Mouse (Mus musculus): ENCODE data around the gene Cryba4. TPM values are rescaled to one million over a fixed set of nuclear protein-coding genes. Genes with fewer than 3 reads are reported as not detected.

Cryba4 gene
- polyA plus RNA-seq, 1 experiment from 2014 or later = 2.0 TPM

GRCm38 (mm10) chr5:112220203-112220602 is 32.1 kb downstream of the Cryba4 start:
- no peak overlapping the region for H3K4me3 ChIP-seq
- 0 out of 2 replicates have a peak overlapping the region, but pooled peaks have one; percentile 21 for H3K4me2 ChIP-seq (replicated peaks)
- H3K27me3 ChIP-seq = no peaks in the 10 kb centered on the region
- WGBS = 89% methylated on average over 8 of the region's 8 CpGs
- H3K9me3 ChIP-seq = no peaks in the 10 kb centered on the region
- H3K36me3 ChIP-seq = peaks cover 73% of the 10 kb centered on the region
- H3K27ac ChIP-seq (replicated peaks) = peak overlapping the region; percentile 90
- H3K9ac ChIP-seq (replicated peaks) = peak overlapping the region; percentile 31; the same call in 1 of the 2 replicates
- peaks cover 96% of the 10 kb centered on the region for H3K4me1 ChIP-seq
- ATAC-seq (ENCODE audit: low FRiP score, low read depth) = no peak

- Histone ChIP-seq H3K4me3 (no peak overlapping the region), H3K27me3 (no peaks in the 10 kb centered on the region), H3K36me3 (peaks cover 66% of the 10 kb centered on the region), H3K4me1 (peaks cover 96% of the 10 kb centered on the region), H3K27ac (replicated peaks) (peak overlapping the region; percentile 90), H3K4me2 (replicated peaks) (no peak overlapping the region), H3K9me3 (no peaks in the 10 kb centered on the region), H3K9ac (replicated peaks) (peak overlapping the region; percentile 31; the same call in 1 of the 2 replicates)
- WGBS = 36% methylated on average over 1 of the region's 1 CpGs
- ATAC-seq (ENCODE audit: low FRiP score, low read depth) = no peak
These were observed 32.9 kb downstream of the Cryba4 start for GRCm38 (mm10) chr5:112219398-112219797.

- 68% methylated on average over 4 of the region's 4 CpGs for whole genome bisulfite sequencing
- Histone ChIP-seq H3K27ac (replicated peaks) (peak overlapping the region; percentile 90), H3K36me3 (peaks cover 60% of the 10 kb centered on the region), H3K4me2 (replicated peaks) (no peak overlapping the region), H3K4me3 (no peak overlapping the region), H3K4me1 (peaks cover 97% of the 10 kb centered on the region), H3K27me3 (no peaks in the 10 kb centered on the region), H3K9me3 (no peaks in the 10 kb centered on the region), H3K9ac (replicated peaks) (0 out of 2 replicates have a peak overlapping the region, but pooled peaks have one; percentile 31)
- ATAC-seq (ENCODE audit: low FRiP score, low read depth) = no peak
These were observed 33.6 kb downstream of the Cryba4 start for GRCm38 (mm10) chr5:112218679-112219078.

- Histone ChIP-seq H3K9ac (replicated peaks) (peak overlapping the region; percentile 61), H3K9me3 (no peaks in the 10 kb centered on the region), H3K4me2 (replicated peaks) (no peak overlapping the region), H3K27ac (replicated peaks) (peak overlapping the region; percentile 90), H3K36me3 (peaks cover 45% of the 10 kb centered on the region), H3K4me1 (peaks cover 93% of the 10 kb centered on the region), H3K4me3 (no peak overlapping the region), H3K27me3 (no peaks in the 10 kb centered on the region)
- ATAC-seq (ENCODE audit: low FRiP score, low read depth) = no peak
- WGBS = 46% methylated on average over 22 of the region's 22 CpGs
These were observed 35.3 kb downstream of the Cryba4 start for GRCm38 (mm10) chr5:112217031-112217430.

GRCm38 (mm10) chr5:112216335-112216734 is 36.0 kb downstream of the Cryba4 start:
- peak overlapping the region; percentile 90 for H3K27ac ChIP-seq (replicated peaks)
- no peaks in the 10 kb centered on the region for H3K27me3 ChIP-seq
- peaks cover 38% of the 10 kb centered on the region for H3K36me3 ChIP-seq
- no peaks in the 10 kb centered on the region for H3K9me3 ChIP-seq
- peak overlapping the region; percentile 37 for H3K9ac ChIP-seq (replicated peaks)
- H3K4me3 ChIP-seq = no peak overlapping the region
- no peak for ATAC-seq (ENCODE audit: low FRiP score, low read depth)
- 46% methylated on average over 7 of the region's 7 CpGs for WGBS
- H3K4me2 ChIP-seq (replicated peaks) = no peak overlapping the region
- H3K4me1 ChIP-seq = peaks cover 88% of the 10 kb centered on the region

- H3K4me3 ChIP-seq = 0 out of 2 replicates have a peak overlapping the region, but pooled peaks have one; percentile 9
- 15% methylated on average over 9 of the region's 9 CpGs for WGBS
- no peak for ATAC-seq (ENCODE audit: low FRiP score, low read depth)
- no peaks in the 10 kb centered on the region for H3K27me3 ChIP-seq
- H3K4me1 ChIP-seq = peaks cover 83% of the 10 kb centered on the region
- H3K36me3 ChIP-seq = peaks cover 33% of the 10 kb centered on the region
- H3K27ac ChIP-seq (replicated peaks) = peak overlapping the region; percentile 90
- peak overlapping the region; percentile 27 for H3K4me2 ChIP-seq (replicated peaks)
- H3K9ac ChIP-seq (replicated peaks) = peak overlapping the region; percentile 34; the same call in 1 of the 2 replicates
- H3K9me3 ChIP-seq = no peaks in the 10 kb centered on the region
These were observed 36.5 kb downstream of the Cryba4 start for GRCm38 (mm10) chr5:112215801-112216251.

GRCm38 (mm10) chr5:112215291-112215751 is 37.0 kb downstream of the Cryba4 start:
- ATAC-seq (ENCODE audit: low FRiP score, low read depth) = peak; percentile 8; the same call in 1 of the 2 replicates
- Histone ChIP-seq H3K4me1 (peaks cover 78% of the 10 kb centered on the region), H3K9me3 (no peaks in the 10 kb centered on the region), H3K4me2 (replicated peaks) (peak overlapping the region; percentile 27), H3K4me3 (peak overlapping the region; percentile 9; the same call in 1 of the 2 replicates), H3K9ac (replicated peaks) (peak overlapping the region; percentile 34; the same call in 1 of the 2 replicates), H3K36me3 (peaks cover 28% of the 10 kb centered on the region), H3K27me3 (no peaks in the 10 kb centered on the region), H3K27ac (replicated peaks) (peak overlapping the region; percentile 90)
- WGBS = 3% methylated on average over 12 of the region's 12 CpGs

GRCm38 (mm10) chr5:112214419-112214818 is 37.9 kb downstream of the Cryba4 start:
- H3K27me3 ChIP-seq = no peaks in the 10 kb centered on the region
- peak; percentile 18 for ATAC-seq (ENCODE audit: low FRiP score, low read depth)
- 2% methylated on average over 10 of the region's 10 CpGs for WGBS
- H3K4me3 ChIP-seq = no peak overlapping the region
- H3K9me3 ChIP-seq = no peaks in the 10 kb centered on the region
- 0 out of 2 replicates have a peak overlapping the region, but pooled peaks have one; percentile 46 for H3K9ac ChIP-seq (replicated peaks)
- H3K36me3 ChIP-seq = peaks cover 19% of the 10 kb centered on the region
- 0 out of 2 replicates have a peak overlapping the region, but pooled peaks have one; percentile 22 for H3K4me2 ChIP-seq (replicated peaks)
- H3K4me1 ChIP-seq = peaks cover 69% of the 10 kb centered on the region
- H3K27ac ChIP-seq (replicated peaks) = peak overlapping the region; percentile 90

GRCm38 (mm10) chr5:112213331-112214240 is 38.7 kb downstream of the Cryba4 start:
- peak; percentile 67 for ATAC-seq (ENCODE audit: low FRiP score, low read depth)
- no peaks in the 10 kb centered on the region; the same call in 1 of the 2 replicates for H3K27me3 ChIP-seq
- 19% methylated on average over 19 of the region's 19 CpGs for WGBS
- no peaks in the 10 kb centered on the region for H3K9me3 ChIP-seq
- H3K4me3 ChIP-seq = no peak overlapping the region
- peak overlapping the region; percentile 28 for H3K4me2 ChIP-seq (replicated peaks)
- peak overlapping the region; percentile 90 for H3K27ac ChIP-seq (replicated peaks)
- peaks cover 60% of the 10 kb centered on the region for H3K4me1 ChIP-seq
- H3K36me3 ChIP-seq = peaks cover 11% of the 10 kb centered on the region
- peak overlapping the region; percentile 46 for H3K9ac ChIP-seq (replicated peaks)

- Histone ChIP-seq H3K4me1 (peaks cover 52% of the 10 kb centered on the region), H3K9ac (replicated peaks) (peak overlapping the region; percentile 46; the same call in 1 of the 2 replicates), H3K9me3 (no peaks in the 10 kb centered on the region), H3K4me3 (no peak overlapping the region), H3K27me3 (no peaks in the 10 kb centered on the region; the same call in 1 of the 2 replicates), H3K36me3 (peaks cover 3% of the 10 kb centered on the region; the same call in 1 of the 2 replicates), H3K4me2 (replicated peaks) (0 out of 2 replicates have a peak overlapping the region, but pooled peaks have one; percentile 16), H3K27ac (replicated peaks) (peak overlapping the region; percentile 90)
- ATAC-seq (ENCODE audit: low FRiP score, low read depth) = no peak
- 45% methylated on average over 6 of the region's 6 CpGs for WGBS
These were observed 39.5 kb downstream of the Cryba4 start for GRCm38 (mm10) chr5:112212711-112213264.

GRCm38 (mm10) chr5:112211911-112212310 is 40.4 kb downstream of the Cryba4 start:
- no peak overlapping the region for H3K4me2 ChIP-seq (replicated peaks)
- no peaks in the 10 kb centered on the region for H3K9me3 ChIP-seq
- 0 out of 2 replicates have a peak overlapping the region, but pooled peaks have one; percentile 7 for H3K27ac ChIP-seq (replicated peaks)
- no peak overlapping the region for H3K9ac ChIP-seq (replicated peaks)
- H3K4me1 ChIP-seq = peaks cover 44% of the 10 kb centered on the region
- 84% methylated on average over 7 of the region's 7 CpGs for WGBS
- H3K36me3 ChIP-seq = no peaks in the 10 kb centered on the region
- no peak overlapping the region for H3K4me3 ChIP-seq
- no peak for ATAC-seq (ENCODE audit: low FRiP score, low read depth)
- peaks cover 3% of the 10 kb centered on the region; the same call in 1 of the 2 replicates for H3K27me3 ChIP-seq

Measured in midbrain, embryonic 12.5 days (tissue).